Mouse (Mus musculus) gastrocnemius, postnatal 10 days (tissue): ENCODE results near the gene Nutf2. TPM values are rescaled to one million over a fixed set of nuclear protein-coding genes. Genes with fewer than 3 reads are reported as not detected.

Experiments
- total RNA-seq, 2 experiments: library from RNA; stranded (reverse); gene quantifications; 2 replicates each; pipeline ENCODE4 v1.2.3; 2021

Nutf2 gene
- total RNA-seq, 2 experiments from 2014 or later = 65.5 to 80.5 TPM

Other genes with a start within 250 kb of the Nutf2 start
- gene Ctcf, start 224.0 kb upstream of the Nutf2 start, total RNA-seq = 10 to 100 TPM; 43.7 to 46.7 TPM
- gene Agrp, start 223.2 kb upstream of the Nutf2 start, total RNA-seq = under 1 TPM; 0.84 to 0.85 TPM
- under 1 TPM; 0.28 to 0.38 TPM for gene Carmil2, start 174.3 kb upstream of the Nutf2 start, total RNA-seq
- 10 to 100 TPM; 12.9 to 15.2 TPM for gene Acd, start 159.5 kb upstream of the Nutf2 start, total RNA-seq
- 1 to 10 TPM; 6.0 to 7.8 TPM for gene Pard6a, start 159.4 kb upstream of the Nutf2 start, total RNA-seq
- not detected for gene 4933405L10Rik, start 152.9 kb upstream of the Nutf2 start, total RNA-seq
- 1 to 10 TPM; 2.0 to 3.7 TPM for gene Enkd1, start 152.4 kb upstream of the Nutf2 start, total RNA-seq
- gene Gfod2, start 101.9 kb upstream of the Nutf2 start, total RNA-seq = 1 to 10 TPM; 6.5 to 7.6 TPM
- gene Ranbp10, start 33.2 kb upstream of the Nutf2 start, total RNA-seq = 10 to 100 TPM; 19.9 to 25.2 TPM
- not detected for gene Tsnaxip1, start 32.8 kb upstream of the Nutf2 start, total RNA-seq
- gene Cenpt, start 7.3 kb upstream of the Nutf2 start, total RNA-seq = 1 to 10 TPM; 5.2 to 7.0 TPM
- gene Thap11, start 5.4 kb upstream of the Nutf2 start, total RNA-seq = 10 to 100 TPM; 24.2 to 26.9 TPM
- 10 to 100 TPM; 24.6 to 30.3 TPM for gene Edc4, start 20.3 kb downstream of the Nutf2 start, total RNA-seq
- gene Nrn1l, start 33.0 kb downstream of the Nutf2 start, total RNA-seq = under 1 TPM in 1 of 2 experiments, not detected in 1; 0.56 TPM
- gene Pskh1, start 39.9 kb downstream of the Nutf2 start, total RNA-seq = 10 to 100 TPM; 15.2 to 17.5 TPM
- under 1 TPM in 1 of 2 experiments, not detected in 1; 0.47 TPM for gene Ctrl, start 73.3 kb downstream of the Nutf2 start, total RNA-seq
- 10 to 100 TPM; 22.9 to 26.3 TPM for gene Psmb10, start 77.9 kb downstream of the Nutf2 start, total RNA-seq
- gene Lcat, start 82.8 kb downstream of the Nutf2 start, total RNA-seq = 1 to 10 TPM in 1 of 2 experiments, under 1 TPM in 1; 0.23 to 1.2 TPM
- gene Slc12a4, start 105.5 kb downstream of the Nutf2 start, total RNA-seq = 10 to 100 TPM; 18.7 to 26.6 TPM
- not detected for gene Dpep3, start 118.8 kb downstream of the Nutf2 start, total RNA-seq
- gene Dus2, start 130.8 kb downstream of the Nutf2 start, total RNA-seq = 10 to 100 TPM in 1 of 2 experiments, 1 to 10 TPM in 1; 9.6 to 11.1 TPM
- not detected for gene Dpep2nb, start 145.4 kb downstream of the Nutf2 start, total RNA-seq
- 1 to 10 TPM; 8.0 to 8.4 TPM for gene Ddx28, start 151.3 kb downstream of the Nutf2 start, total RNA-seq
- 10 to 100 TPM; 25.3 to 30.7 TPM for gene Nfatc3, start 198.3 kb downstream of the Nutf2 start, total RNA-seq